Mouse (Mus musculus) heart, adult 11 months (tissue): ENCODE measurements around the gene Trpt1.
A peak's percentile ranks its signal among the peaks of the same experiment; 100 is the strongest.

Source experiments
- DNase-seq: peaks from one replicate; pipeline ENCODE4 v3.0.0; 2022

Gene Trpt1

GRCm38 (mm10) chr19:6975537-6976521, 20.1 kb upstream of the Trpt1 start, which contains the start of gene Plcb3:
Gene Plcb3 (minus strand): TSS chr19:6976470.
- DNase-seq: peak; percentile 98

- peak; percentile 96 for DNase-seq
Measured at GRCm38 (mm10) chr19:6977759-6978638, 17.9 kb upstream of the Trpt1 start.

- DNase-seq: no peak
Measured at GRCm38 (mm10) chr19:6978639-6978974, 17.3 kb upstream of the Trpt1 start.

- DNase-seq: no peak
Measured at GRCm38 (mm10) chr19:6979001-6979479, 16.9 kb upstream of the Trpt1 start.

GRCm38 (mm10) chr19:6979486-6980380, 16.2 kb upstream of the Trpt1 start:
- peak; percentile 100 for DNase-seq

GRCm38 (mm10) chr19:6980381-6981093, 15.4 kb upstream of the Trpt1 start, which contains the start of gene Fkbp2:
Gene Fkbp2 (minus strand): TSS chr19:6980501.
- peak; percentile 100 for DNase-seq

GRCm38 (mm10) chr19:6981465-6981864, 14.5 kb upstream of the Trpt1 start:
- DNase-seq: no peak

- no peak for DNase-seq
Measured at GRCm38 (mm10) chr19:6983621-6984020, 12.3 kb upstream of the Trpt1 start.

- peak; percentile 94 for DNase-seq
Measured at GRCm38 (mm10) chr19:6985300-6985699, 10.6 kb upstream of the Trpt1 start.

- peak; percentile 94 for DNase-seq
Measured at GRCm38 (mm10) chr19:6985951-6986708, 9.8 kb upstream of the Trpt1 start.

- peak; percentile 98 for DNase-seq
Measured at GRCm38 (mm10) chr19:6987061-6987903, 8.6 kb upstream of the Trpt1 start, which contains the start of gene Vegfb. Gene Vegfb (minus strand): TSS chr19:6987651.

- no peak for DNase-seq
Measured at GRCm38 (mm10) chr19:6987904-6988285, 8.0 kb upstream of the Trpt1 start.

GRCm38 (mm10) chr19:6989251-6989650, 6.7 kb upstream of the Trpt1 start:
- DNase-seq: no peak

GRCm38 (mm10) chr19:6990712-6991111, 5.2 kb upstream of the Trpt1 start:
- peak; percentile 90 for DNase-seq

GRCm38 (mm10) chr19:6991166-6991565, 4.8 kb upstream of the Trpt1 start:
- peak; percentile 87 for DNase-seq

- DNase-seq: peak; percentile 100
Measured at GRCm38 (mm10) chr19:6992011-6992858, 3.7 kb upstream of the Trpt1 start, which contains the start of gene Dnajc4. Gene Dnajc4 (minus strand): TSS chr19:6992572.

GRCm38 (mm10) chr19:6993011-6993770, 2.7 kb upstream of the Trpt1 start:
- peak; percentile 95 for DNase-seq

GRCm38 (mm10) chr19:6994002-6994401, 1.9 kb upstream of the Trpt1 start:
- DNase-seq: peak; percentile 92
